Mouse (Mus musculus): ENCODE data around the gene Mapkbp1. TPM values are rescaled to one million over a fixed set of nuclear protein-coding genes. Genes with fewer than 3 reads are reported as not detected.

Mapkbp1 gene
- total RNA-seq, 1 experiment from 2014 or later = 9.0 TPM

DNA sequence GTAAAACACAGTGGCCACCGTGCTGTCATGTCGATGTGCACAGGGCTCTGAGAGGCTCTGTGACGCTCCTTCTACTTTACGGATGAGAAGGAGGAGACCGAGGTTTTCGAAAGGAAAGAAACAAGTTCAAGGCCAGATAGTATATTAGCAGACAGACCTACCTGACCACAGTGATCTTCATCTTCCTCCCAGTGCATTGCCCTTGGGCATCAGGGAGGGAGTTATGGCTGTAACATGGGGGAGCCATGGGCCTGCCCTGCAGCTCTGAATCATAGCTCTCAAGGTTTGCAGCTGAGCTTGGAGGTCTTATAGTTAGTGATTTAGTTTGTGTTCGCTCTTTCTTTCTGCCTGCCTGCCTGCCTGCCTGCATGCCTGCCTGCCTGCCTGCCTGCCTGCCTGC, 34.2 kb downstream of the Mapkbp1 start:
- ATAC-seq (replicated peaks; ENCODE audit: low read depth, poor library complexity, severe bottlenecking) = no peak

GRCm38 (mm10) chr2:120007680-120008210, 35.2 kb downstream of the Mapkbp1 start:
- ATAC-seq (replicated peaks; ENCODE audit: low read depth, poor library complexity, severe bottlenecking) = no peak

DNA sequence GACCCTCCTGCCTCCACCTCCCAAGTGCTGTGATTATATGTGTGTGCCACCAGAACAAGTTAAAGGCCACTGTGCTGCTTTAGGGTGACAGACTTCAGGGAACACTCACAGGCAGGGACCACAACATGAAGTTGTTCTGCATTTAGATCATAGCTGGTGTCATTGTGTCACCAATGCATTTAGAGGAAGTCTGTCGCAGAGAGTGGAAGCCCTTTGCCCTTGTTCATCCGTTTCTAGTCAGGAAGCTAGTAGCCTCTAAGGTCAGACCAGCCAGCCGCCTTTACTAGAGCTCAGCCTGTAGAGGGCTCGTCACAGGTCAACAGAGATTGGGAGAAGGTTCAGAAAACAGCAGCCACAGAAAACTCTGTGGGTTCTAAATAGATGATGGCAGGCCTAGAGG, 36.2 kb downstream of the Mapkbp1 start:
- peak; percentile 67 for ATAC-seq (replicated peaks; ENCODE audit: low read depth, poor library complexity, severe bottlenecking)

DNA sequence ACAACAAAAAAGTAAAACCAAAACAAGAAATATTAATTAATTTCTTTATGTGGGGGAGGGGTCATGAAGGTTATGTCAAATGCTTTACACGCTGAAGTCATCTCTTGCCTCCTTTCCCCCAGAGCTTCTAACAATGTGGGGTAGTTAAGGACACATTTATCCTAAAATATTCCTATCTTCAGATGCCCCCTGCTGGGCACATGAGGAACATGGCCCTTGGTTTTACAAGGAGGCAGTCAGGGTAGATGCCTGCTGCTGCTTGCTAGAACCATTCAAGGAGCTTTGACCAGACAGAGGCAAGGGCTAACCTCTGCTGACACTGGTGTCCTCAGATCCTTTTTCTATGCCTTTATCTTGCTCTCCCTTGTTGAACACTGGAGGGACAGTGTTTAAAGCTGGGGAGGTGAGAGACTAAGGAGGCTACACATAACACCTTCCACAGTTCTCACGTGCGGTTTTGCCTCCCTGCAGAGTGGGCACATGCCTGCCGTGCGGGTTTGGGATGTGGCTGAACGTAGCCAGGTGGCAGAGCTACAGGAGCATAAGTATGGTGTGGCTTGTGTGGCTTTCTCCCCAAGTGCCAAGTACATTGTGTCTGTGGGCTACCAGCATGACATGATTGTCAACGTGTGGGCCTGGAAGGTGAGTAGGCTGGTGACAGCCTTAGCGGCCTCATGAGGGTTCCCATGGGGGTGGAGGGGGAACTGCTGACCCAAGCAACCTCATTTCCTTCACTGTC, 39.1 kb downstream of the Mapkbp1 start:
- peak; percentile 78 for ATAC-seq (replicated peaks; ENCODE audit: low read depth, poor library complexity, severe bottlenecking)

- ATAC-seq (replicated peaks; ENCODE audit: low read depth, poor library complexity, severe bottlenecking) = no peak
These were observed 40.4 kb downstream of the Mapkbp1 start for GRCm38 (mm10) chr2:120012924-120013323.

DNA sequence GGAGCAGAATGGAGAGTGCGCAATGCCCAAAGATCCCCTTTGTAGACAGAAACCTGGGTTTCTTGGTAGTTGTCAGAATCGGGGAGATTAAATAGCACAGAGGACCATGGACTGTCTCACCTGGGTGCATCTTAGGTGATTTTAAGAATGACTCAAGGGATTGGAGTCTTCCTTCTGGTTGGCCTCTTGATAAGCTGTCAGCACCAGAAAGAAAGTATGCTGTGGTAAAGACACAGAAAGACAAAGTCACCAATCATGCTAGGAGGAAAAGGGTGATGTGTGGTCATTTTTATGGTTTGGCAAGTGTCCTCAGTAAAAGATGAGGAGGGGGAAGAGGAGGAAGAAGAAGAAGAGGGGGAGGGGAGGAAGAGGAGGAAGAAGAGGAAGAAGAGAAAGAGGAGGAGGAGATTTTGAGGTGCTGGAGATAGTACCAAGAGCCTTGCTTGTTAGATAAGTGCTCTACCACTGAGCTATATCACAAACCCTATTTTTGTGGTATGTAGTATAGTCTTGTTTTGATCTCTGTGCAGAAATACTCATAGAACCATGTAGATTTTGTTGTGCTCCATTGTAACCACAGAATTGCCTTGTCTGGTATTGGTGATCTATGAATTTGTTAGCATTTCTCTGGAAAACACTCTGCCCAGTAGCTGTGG, 41.5 kb downstream of the Mapkbp1 start:
- ATAC-seq (replicated peaks; ENCODE audit: low read depth, poor library complexity, severe bottlenecking) = no peak

GRCm38 (mm10) chr2:120015882-120016281, 43.4 kb downstream of the Mapkbp1 start:
- ATAC-seq (replicated peaks; ENCODE audit: low read depth, poor library complexity, severe bottlenecking) = no peak

- ATAC-seq (replicated peaks; ENCODE audit: low read depth, poor library complexity, severe bottlenecking) = no peak
These were observed 45.1 kb downstream of the Mapkbp1 start for GRCm38 (mm10) chr2:120017599-120017998.

DNA sequence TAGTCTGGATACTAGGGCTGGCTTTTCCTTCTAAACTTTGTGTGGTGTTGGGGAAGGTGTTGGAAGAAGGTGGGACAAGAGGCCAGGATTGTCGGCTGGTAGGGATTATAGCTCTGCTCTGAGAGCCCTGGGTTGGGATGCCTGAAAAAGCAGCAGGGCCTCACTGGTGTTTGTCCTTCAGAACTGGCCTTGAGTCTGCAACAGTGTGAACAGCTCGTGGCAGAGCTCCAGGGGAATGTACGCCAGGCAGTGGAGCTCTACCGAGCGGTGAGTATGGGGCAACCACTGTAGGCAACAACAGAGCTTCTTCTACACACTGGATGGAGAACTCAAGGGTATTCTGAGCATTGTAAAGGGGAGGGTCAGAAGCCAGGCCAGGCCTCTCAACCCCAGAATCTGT, 51.8 kb downstream of the Mapkbp1 start:
- no peak for ATAC-seq (replicated peaks; ENCODE audit: low read depth, poor library complexity, severe bottlenecking)

DNA sequence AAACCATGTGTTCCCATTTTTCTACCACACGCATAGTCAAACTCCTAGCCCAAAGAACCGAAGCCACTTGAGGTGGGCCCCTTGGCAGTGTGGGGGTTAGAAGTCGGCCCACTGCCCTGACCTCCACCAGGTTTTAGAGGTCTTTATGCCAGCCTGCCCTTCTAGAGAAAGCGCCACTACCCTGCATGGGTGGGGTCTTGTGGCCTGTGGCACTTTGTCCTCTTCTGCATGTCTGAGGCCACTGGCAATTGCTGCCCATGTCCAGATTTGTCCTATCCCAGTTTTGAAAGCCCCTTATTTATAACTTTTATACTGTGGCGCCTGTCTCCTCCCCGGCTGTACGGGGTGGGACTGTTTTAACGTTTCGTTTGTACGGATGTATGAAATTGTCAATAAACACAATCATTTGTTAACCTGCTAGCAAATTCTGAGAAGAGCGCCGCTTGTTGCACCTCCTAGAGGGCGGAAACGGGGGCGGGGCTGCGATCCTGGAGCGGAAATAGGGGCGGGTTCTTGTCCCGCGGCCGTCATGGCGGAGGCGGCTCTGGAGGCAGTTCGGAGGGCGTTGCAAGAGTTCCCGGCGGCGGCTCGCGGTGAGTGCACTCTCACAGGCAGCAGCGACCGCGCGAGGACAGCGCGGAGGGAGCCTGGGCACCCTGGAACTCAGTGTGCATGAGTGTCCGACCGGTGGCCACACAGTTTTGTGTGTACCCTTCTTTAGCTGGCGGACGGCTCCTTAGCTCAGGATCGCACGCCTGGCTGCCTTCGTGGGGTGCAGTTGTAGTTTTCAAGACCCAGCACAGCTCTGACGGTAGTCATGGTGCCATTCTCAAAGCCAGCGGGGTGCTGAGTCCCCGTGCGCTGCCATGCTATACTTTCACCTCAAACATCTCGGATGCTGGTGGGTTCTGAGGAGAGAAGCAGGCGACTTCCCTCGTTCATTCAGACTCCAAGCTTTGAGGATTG, 54.8 kb downstream of the Mapkbp1 start, which contains the start of the genes Jmjd7 and Gm28042:
Gene Jmjd7, plus strand, starts transcription at position 500 of the 966 bp plus-strand sequence.
Gene Gm28042, plus strand, starts transcription at position 510 of the 966 bp plus-strand sequence.
- ATAC-seq (replicated peaks; ENCODE audit: low read depth, poor library complexity, severe bottlenecking) = peak; percentile 97

GRCm38 (mm10) chr2:120027950-120028331, 55.4 kb downstream of the Mapkbp1 start:
- no peak for ATAC-seq (replicated peaks; ENCODE audit: low read depth, poor library complexity, severe bottlenecking)

- no peak for ATAC-seq (replicated peaks; ENCODE audit: low read depth, poor library complexity, severe bottlenecking)
These were observed 57.9 kb downstream of the Mapkbp1 start for GRCm38 (mm10) chr2:120030380-120030779.

DNA sequence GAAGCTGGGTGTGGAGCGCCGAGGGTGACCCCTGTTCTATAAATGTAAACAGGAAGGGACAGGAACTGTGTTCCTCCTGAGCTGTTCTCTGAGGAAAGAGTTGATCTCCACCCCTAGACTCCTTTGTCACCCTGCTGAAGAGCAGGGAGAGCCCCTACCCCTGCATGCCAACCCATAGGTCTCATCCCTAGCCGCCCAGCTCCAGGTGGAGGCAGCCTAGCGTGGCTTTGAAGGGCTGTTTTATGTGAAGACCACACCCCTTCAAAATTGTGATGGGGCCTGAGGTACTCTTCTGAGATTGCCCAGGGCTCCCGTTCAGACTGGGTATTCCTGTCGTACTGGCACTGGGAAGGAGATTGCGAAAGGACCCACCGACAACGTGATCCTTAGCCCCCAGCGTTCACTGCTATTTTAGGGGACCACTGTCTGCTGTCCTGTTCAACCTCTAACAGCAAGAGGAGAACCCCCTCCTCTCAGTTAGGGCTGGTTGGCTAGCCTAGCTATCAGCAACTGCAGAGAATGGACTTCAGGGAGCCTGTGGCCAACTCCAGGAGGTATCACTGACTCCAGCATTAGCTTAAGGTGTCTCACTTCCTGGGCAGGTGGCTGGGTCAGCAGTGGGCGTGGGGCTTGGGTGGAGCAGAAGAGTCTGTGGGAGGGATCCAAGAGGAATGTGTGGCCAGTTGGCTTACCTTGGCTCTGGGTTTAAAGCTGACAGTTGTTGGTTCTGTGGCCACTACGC, 60.4 kb downstream of the Mapkbp1 start, which contains the start of gene Pla2g4b:
Gene Pla2g4b, plus strand, starts transcription at position 692 of the 742 bp plus-strand sequence.
- no peak for ATAC-seq (replicated peaks; ENCODE audit: low read depth, poor library complexity, severe bottlenecking)

DNA sequence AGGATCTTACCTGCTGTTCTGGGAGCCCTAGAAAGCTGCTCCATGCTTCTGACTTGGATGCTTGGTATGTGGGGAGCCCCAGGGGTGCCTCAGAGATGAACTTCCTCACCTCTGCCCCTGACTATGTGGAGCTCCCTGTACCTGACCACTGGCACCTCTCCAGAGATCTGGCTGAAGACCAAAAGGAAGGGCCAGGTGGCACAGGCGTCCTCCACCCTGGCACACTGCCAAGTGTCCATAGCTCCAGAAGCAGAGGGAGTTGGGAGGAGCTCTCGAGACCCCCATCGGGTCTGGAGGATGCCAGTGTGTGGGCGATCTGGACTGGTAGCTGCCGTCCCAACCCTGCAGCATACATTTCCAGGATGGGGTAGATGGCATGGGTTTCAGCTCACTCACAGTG, 61.2 kb downstream of the Mapkbp1 start:
- ATAC-seq (replicated peaks; ENCODE audit: low read depth, poor library complexity, severe bottlenecking) = no peak

- peak; percentile 77 for ATAC-seq (replicated peaks; ENCODE audit: low read depth, poor library complexity, severe bottlenecking)
These were observed 65.2 kb downstream of the Mapkbp1 start for GRCm38 (mm10) chr2:120037744-120038143.

DNA sequence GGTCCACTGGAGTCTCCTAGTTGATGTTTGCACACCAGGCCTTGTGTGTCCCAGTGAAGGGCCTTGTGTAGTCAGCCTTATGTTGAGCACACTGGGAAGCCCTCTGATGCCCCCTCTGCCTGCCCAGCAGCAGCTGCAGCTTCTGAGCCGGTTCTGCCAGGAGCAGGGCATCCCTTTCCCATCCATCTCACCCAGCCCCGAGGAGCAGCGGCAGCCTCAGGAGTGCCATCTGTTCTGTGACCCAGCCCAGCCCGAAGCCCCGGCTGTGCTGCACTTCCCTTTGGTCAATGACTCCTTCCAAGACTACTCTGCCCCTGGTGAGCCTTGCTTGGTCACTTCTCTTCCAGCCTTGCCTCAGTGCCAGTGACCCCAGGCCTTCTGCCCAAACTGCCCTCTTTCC, 68.5 kb downstream of the Mapkbp1 start:
- no peak for ATAC-seq (replicated peaks; ENCODE audit: low read depth, poor library complexity, severe bottlenecking)

GRCm38 (mm10) chr2:120044101-120044603, 71.7 kb downstream of the Mapkbp1 start:
- ATAC-seq (replicated peaks; ENCODE audit: low read depth, poor library complexity, severe bottlenecking) = no peak

DNA sequence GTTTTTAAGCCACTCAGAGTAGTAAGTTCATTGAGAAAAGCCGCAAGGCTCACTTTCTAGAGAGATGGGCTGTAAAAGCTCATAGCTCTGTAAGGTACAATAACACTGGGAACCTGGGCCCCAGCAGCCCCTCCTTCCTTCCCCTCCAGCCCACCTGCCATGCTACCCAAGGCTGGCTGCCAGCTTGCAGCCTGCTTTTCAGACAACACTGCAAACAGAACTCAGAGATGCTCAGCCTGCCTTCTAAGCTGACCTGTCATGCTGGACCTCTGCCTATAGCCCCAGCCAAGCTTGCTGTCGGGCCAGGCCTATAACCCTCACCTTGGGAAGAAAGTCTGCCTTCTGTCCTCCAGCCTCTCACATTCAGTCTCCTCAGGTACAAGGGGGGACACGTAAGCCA, 72.2 kb downstream of the Mapkbp1 start:
- ATAC-seq (replicated peaks; ENCODE audit: low read depth, poor library complexity, severe bottlenecking) = no peak

Data from common myeloid progenitor, adult 5-6 weeks (primary cell).